Mouse (Mus musculus) forebrain, embryonic 13.5 days (tissue): ENCODE data around the gene Cacna1i. TPM values are rescaled to one million over a fixed set of nuclear protein-coding genes. Genes with fewer than 3 reads are reported as not detected.

Experiments used
- ATAC-seq: fragments of 200-750 bp; cut with Nextera tagmentation; 2 replicates; pipeline ENCODE4 v1.8.0; 2017
- H3K27ac ChIP-seq: fragments of 300-500 bp; sonication (generic); 2 replicates; pipeline ENCODE4 v1.5.1; 2015; ENCODE audit warnings: inconsistent platforms, mild to moderate bottlenecking, moderate library complexity
- H3K27me3 ChIP-seq: fragments of 300-500 bp; sonication (generic); 2 replicates; pipeline ENCODE4 v1.6.1; 2015; ENCODE audit warnings: mild to moderate bottlenecking, inconsistent platforms
- H3K36me3 ChIP-seq: fragments of 300-500 bp; sonication (generic); 2 replicates; pipeline ENCODE4 v1.6.1; 2015; ENCODE audit warnings: mild to moderate bottlenecking, inconsistent platforms; ENCODE audit not compliant: poor library complexity, severe bottlenecking
- H3K4me1 ChIP-seq: fragments of 300-500 bp; sonication (generic); 2 replicates; pipeline ENCODE4 v1.6.1; 2015; ENCODE audit warnings: inconsistent platforms
- H3K4me2 ChIP-seq: fragments of 300-500 bp; sonication (generic); 2 replicates; pipeline ENCODE4 v1.6.1; 2015; ENCODE audit warnings: inconsistent platforms, mild to moderate bottlenecking, moderate library complexity
- H3K4me3 ChIP-seq: fragments of 300-500 bp; sonication (generic); 2 replicates; pipeline ENCODE4 v1.5.1; 2015; ENCODE audit warnings: mild to moderate bottlenecking, inconsistent platforms
- H3K9ac ChIP-seq: fragments of 300-500 bp; sonication (generic); 2 replicates; pipeline ENCODE4 v1.6.1; 2015; ENCODE audit warnings: mild to moderate bottlenecking, inconsistent platforms
- H3K9me3 ChIP-seq: fragments of 300-500 bp; sonication (generic); replicated peaks from 2 replicates; pipeline ENCODE4 v1.6.1; 2016; ENCODE audit warnings: inconsistent platforms
- WGBS: fragments of 180-500 bp; shearing (Covaris S2); methylation state at CpG from one replicate; pipeline ENCODE4 v1.1.7; 2015; 5-methylcytosine and 5-hydroxymethylcytosine counted together
- polyA plus RNA-seq: library from polyadenylated mRNA; unstranded; fragments of >200 nt; fragmentation: Nextera tagmentation; extraction: Ambion mirVana; gene quantifications from 2 replicates; pipeline ENCODE4 v1.2.1, GENCODE M21; 2015

Gene Cacna1i
- polyA plus RNA-seq, 1 experiment from 2014 or later, result 0.25 TPM

DNA sequence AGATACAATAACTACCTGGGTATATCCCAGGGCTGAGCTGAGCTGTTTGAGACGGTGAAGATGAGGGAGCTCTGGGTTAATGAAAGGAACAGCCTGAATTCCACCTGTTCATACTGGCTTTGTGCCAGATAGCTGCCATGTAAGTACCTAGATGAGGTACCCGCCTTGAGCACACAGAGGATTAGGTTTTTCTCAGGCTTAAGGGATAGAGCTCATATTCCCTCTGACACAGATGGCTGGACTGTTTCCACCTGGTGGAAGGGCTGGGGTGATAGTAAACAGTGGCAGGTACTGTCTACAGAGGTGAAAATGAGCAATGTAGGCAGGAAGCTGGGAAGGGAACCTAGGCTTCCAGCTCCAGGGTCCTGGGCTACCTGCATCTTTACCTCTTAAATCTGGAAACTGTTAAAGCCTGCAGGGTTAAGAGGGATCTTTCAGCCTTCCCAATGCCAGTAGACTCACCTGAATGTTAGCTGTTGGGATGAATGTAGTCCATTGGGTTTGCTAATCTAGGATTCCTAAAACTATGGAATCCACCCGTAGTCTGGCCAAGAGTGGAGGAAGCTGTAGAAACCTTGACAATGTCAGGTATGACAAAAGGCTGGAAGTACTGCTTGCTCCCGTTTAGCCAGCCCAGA, 29.3 kb upstream of the Cacna1i start:
- Histone ChIP-seq H3K36me3 (peaks cover 45% of the 10 kb centered on the region), H3K9ac (peak overlapping the region; percentile 100), H3K4me1 (peaks cover 48% of the 10 kb centered on the region), H3K27me3 (no peaks in the 10 kb centered on the region), H3K9me3 (no peaks in the 10 kb centered on the region), H3K4me3 (peak overlapping the region; percentile 99), H3K4me2 (peak overlapping the region; percentile 87), H3K27ac (peak overlapping the region; percentile 67)
- ATAC-seq, result no peak
- WGBS, result 32% methylated on average over 4 of the region's 4 CpGs

DNA sequence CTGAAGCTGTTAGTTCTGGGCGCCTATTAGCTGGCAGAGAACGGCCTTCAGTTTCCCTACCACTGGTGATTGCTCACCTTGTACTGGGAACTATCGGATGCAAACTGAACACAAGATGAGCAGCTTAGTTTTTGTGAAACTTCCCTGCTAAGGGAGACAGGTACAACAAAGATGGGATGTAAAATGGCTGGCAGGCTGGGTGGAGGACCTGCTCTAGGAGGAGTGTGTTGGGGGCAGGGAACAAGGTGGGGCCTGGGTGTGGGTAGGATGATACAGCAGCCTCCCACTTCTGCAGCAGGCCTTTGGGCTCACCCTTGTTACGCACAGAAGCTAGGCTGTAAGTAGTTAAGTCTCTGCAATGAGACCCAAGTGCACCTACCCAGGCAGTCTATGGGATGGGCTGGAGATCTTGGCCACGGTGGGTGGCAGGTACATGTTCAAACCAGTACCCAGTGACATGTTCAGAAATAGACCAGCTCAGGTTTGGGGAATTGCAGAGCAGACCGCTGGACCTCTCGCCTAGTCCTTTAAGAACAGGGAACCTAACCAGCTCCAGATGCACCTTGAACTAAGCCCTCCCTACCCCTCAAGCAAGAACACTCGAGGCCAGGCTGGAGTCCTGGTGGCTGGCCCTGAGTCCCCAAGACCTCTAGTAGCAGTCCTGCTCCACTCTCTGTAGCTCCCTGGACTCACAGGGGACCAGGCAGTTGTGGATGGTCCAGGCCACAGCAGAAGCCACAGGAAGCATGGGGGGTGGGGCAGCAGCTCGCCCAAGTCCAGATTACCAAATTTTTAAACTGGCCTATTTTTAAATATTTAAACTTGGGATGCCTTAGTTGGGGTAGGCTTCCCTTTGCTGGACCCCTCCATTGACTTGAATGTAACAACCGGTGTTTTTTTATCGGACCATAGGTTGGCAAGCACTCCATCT, 28.5 kb upstream of the Cacna1i start:
- H3K27ac ChIP-seq, result peak overlapping the region; percentile 67; the same call in 1 of the 2 replicates
- H3K27me3 ChIP-seq, result no peaks in the 10 kb centered on the region
- 70% methylated on average over 11 of the region's 11 CpGs for WGBS
- H3K4me2 ChIP-seq, result peak overlapping the region; percentile 87
- H3K9me3 ChIP-seq, result no peaks in the 10 kb centered on the region
- H3K36me3 ChIP-seq, result peaks cover 45% of the 10 kb centered on the region
- H3K4me1 ChIP-seq, result peaks cover 49% of the 10 kb centered on the region
- ATAC-seq, result no peak
- H3K9ac ChIP-seq, result peak overlapping the region; percentile 26; the same call in 1 of the 2 replicates
- H3K4me3 ChIP-seq, result peak overlapping the region; percentile 99; the same call in 1 of the 2 replicates

DNA sequence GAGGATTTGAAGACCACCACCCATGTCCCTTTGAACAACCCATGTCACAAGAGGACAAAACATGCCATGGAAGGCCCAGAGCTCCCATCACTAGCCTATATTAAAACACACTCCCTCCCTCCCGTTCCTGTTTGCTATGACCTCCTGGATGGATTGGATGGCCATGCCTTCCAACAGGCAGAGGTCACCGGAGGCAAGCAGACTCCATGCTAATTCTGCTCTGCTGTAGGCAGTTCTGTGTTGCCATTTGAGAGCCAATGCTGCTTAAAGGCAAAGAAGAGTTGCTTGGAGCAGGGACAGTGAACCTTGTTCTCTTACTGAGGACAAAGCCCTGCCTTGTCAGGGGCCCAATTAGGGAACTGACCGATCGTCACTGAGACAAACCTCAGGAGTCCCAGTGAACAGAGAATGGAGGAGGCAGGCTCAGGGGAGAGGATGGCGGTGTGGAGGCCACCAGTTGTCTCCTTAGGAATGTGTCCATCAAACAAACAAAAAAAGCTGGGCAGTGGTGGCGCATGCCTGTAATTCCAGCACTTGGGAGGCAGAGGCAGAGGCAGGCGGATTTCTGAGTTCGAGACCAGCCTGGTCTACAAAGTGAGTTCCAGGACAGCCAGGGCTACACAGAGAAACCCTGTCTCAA, 27.5 kb upstream of the Cacna1i start:
- peaks cover 45% of the 10 kb centered on the region for H3K36me3 ChIP-seq
- H3K9ac ChIP-seq, result no peak overlapping the region
- H3K9me3 ChIP-seq, result no peaks in the 10 kb centered on the region
- peaks cover 44% of the 10 kb centered on the region for H3K4me1 ChIP-seq
- ATAC-seq, result no peak
- H3K27me3 ChIP-seq, result no peaks in the 10 kb centered on the region
- no peak overlapping the region for H3K4me3 ChIP-seq
- H3K27ac ChIP-seq, result no peak overlapping the region
- 74% methylated on average over 8 of the region's 8 CpGs for WGBS
- no peak overlapping the region for H3K4me2 ChIP-seq

DNA sequence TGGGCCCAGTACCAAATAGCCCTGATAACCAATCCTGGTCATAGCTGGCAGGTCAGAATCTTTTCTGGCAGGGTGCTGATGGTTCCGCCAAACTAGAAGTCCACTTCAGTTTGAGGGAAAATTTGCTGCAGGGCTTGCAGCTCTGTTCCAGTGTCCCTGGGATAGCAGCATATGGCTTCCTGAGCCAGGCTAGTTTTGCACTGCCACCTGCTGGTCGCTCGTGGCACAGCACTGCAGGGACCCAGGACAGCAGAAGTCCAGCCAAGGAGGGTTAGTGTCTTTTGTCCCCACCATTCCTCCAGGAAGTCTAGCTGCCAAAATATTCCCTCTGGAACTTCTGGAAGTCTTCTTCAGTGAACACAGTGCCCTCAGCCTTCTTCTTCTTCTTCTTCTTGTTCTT, 26.4 kb upstream of the Cacna1i start:
- Histone ChIP-seq H3K27ac (peak overlapping the region; percentile 28; the same call in 1 of the 2 replicates), H3K9me3 (no peaks in the 10 kb centered on the region), H3K36me3 (peaks cover 45% of the 10 kb centered on the region), H3K9ac (no peak overlapping the region), H3K4me3 (no peak overlapping the region), H3K4me1 (peaks cover 45% of the 10 kb centered on the region), H3K27me3 (no peaks in the 10 kb centered on the region), H3K4me2 (no peak overlapping the region)
- ATAC-seq, result no peak
- 18% methylated on average over 3 of the region's 3 CpGs for WGBS

DNA sequence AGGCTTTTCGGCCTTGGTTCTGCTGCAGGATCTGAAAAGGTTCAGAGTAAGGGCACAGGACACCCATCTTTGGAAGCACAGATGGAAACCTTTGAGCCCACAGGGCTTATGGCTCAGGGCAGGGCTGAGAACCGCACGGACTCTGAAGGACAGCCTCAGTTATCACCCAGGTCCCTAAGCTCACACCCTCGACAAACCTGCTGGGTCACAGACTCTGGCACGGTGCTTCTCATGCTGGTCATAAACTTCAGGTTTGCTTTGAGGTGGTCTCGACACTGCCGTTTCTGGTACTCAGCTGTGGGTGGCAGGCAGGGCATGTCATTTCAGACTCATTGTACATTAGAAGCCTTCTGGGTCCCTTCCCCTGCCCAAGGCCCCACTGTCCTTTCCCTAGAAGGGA, 25.9 kb upstream of the Cacna1i start:
- Histone ChIP-seq H3K4me1 (peaks cover 45% of the 10 kb centered on the region), H3K4me2 (no peak overlapping the region), H3K4me3 (no peak overlapping the region), H3K27ac (no peak overlapping the region), H3K9ac (no peak overlapping the region), H3K9me3 (no peaks in the 10 kb centered on the region), H3K36me3 (peaks cover 44% of the 10 kb centered on the region), H3K27me3 (no peaks in the 10 kb centered on the region)
- WGBS, result 89% methylated on average over 7 of the region's 7 CpGs
- ATAC-seq, result no peak

DNA sequence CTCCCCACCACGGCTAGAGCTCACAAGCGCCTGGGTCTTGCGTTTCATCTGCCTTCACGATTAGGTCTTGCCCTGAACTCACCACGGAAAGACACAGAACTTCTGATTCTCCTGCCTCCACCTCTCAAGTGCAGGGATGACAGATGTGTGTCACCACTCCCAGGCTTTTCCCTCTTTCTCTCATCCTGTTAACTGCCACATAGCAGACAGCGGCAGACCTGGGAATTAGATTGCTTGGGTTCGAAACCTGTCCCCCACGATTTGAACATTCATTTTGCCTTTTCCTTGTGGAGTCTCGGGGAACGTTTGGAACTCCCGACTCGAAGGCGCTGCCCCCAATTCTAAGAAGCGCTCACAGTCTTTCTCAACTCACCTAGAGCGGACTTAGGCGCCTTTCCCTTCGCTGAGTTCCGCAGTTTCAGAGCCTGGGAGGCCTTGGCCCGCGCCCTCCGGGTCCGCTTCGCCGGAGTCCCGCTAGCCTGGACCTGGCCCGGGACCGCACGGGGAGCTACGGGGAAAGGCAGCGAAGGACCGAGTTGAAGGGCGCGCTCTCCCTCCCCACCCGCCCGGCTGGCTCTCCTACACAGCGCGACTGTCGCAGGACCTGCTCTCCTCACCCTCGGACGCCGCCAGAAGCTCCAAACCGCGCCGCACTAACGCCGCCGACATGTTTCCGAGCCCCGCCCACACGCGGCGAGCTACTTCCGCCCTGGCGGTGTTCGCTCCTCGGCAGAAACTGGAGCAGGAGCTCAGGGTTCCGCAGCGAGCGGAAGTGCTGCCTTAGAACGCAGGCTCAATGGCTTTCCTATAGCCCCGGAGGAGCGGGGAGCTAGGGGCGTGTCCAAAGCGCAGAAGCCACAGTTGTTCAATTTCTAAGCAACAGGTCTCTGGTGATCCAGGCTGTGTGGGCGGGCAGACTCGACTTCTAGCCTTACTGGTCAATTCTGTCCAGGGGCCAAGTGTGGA, 23.1 kb upstream of the Cacna1i start, which contains the start of gene Rps19bp1:
Rps19bp1 (minus strand) TSS at position 706 of the 966 bp plus-strand sequence.
- Histone ChIP-seq H3K4me3 (peak within 1 kb of the TSS; percentile 88), H3K4me1 (peaks cover 23% of the 10 kb centered on the region), H3K36me3 (peaks cover 17% of the 10 kb centered on the region), H3K27me3 (0 out of 2 replicates have a peak, but pooled peaks cover 3% of the 10 kb centered on the region), H3K9ac (peak within 1 kb of the TSS; percentile 86), H3K27ac (peak within 1 kb of the TSS; percentile 51; the same call in 1 of the 2 replicates), H3K4me2 (peak within 1 kb of the TSS; percentile 85), H3K9me3 (no peaks in the 10 kb centered on the region)
- WGBS, result 2% methylated on average over 66 of the region's 66 CpGs
- ATAC-seq, result peak; percentile 90

DNA sequence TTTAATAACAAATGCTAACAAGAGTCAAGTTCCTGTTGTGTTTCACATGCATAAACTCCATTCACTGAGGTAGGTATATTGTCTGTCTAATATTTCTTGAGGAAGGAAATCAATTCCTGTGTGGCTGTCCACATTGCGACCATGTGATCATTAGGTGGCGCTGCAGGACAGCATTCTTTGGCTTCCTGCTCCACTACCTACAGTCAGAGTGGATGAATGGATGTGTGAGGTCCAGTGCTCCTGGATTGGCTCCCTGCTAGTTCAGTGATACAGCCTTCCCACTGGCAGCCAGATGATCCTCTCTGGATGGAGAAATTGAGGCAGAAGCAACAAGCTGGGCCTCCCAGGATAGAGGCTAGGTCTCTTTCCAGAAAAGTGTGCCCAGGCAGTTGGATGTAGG, 20.8 kb upstream of the Cacna1i start:
- Histone ChIP-seq H3K4me2 (no peak overlapping the region), H3K4me1 (peaks cover 19% of the 10 kb centered on the region), H3K9ac (no peak overlapping the region), H3K9me3 (peaks cover 14% of the 10 kb centered on the region; the same call in 1 of the 2 replicates), H3K27me3 (0 out of 2 replicates have a peak, but pooled peaks cover 3% of the 10 kb centered on the region), H3K36me3 (no peaks in the 10 kb centered on the region), H3K27ac (no peak overlapping the region), H3K4me3 (no peak overlapping the region)
- WGBS, result 2% methylated on average over 2 of the region's 2 CpGs
- ATAC-seq, result 0 out of 2 replicates have a peak, but pooled peaks have one; percentile 52

DNA sequence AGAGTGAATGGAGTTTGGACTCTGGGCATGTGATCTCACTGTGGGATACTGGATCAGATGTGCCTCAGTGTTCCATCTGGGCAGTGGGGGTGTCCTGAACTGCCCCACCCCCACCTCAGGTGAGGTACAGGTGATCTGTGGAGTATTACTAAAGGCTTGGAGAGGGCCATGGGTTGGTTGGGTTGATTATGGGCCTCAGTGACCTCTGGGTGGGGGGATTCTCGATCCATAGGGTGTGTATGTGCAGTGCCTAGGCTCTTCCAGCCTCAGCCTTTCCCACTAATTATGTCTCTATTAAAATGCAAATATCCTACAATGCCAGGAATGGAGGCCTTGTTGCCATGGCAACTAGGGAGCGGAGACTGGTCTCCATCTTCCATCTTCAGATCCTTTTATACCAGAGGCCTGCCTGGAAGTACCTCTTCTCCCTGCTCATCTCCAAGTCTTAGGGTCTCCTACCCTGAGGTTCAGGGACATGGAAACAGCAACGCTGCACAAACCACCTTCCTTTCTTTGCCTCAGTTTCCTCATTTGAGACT, 15.1 kb upstream of the Cacna1i start:
- H3K36me3 ChIP-seq, result no peaks in the 10 kb centered on the region
- no peak overlapping the region for H3K4me2 ChIP-seq
- H3K4me1 ChIP-seq, result peaks cover 9% of the 10 kb centered on the region
- peaks cover 14% of the 10 kb centered on the region; the same call in 1 of the 2 replicates for H3K9me3 ChIP-seq
- no peak for ATAC-seq
- H3K9ac ChIP-seq, result no peak overlapping the region
- no peak overlapping the region for H3K4me3 ChIP-seq
- H3K27ac ChIP-seq, result no peak overlapping the region
- WGBS, result 38% methylated on average over 3 of the region's 3 CpGs
- 0 out of 2 replicates have a peak, but pooled peaks cover 9% of the 10 kb centered on the region for H3K27me3 ChIP-seq

DNA sequence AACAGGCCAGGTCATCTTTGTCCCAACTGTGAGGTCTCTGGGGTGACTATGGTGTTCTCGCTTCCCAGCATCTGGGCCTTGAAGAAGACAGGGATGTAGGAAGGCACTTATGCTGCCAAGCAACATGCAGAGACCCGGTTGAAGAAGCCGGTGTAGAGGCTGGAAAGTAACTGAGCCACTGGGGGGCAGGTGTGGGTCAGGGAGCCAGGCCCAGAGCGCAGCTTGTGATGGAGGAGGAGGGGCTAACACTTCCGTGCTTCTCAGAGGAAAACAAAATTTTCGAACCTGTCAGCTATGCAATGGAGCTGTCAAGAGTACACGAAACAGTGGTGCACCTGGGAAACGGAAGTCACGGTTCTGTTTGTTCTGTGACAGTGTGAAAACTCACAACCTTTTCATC, 9.9 kb upstream of the Cacna1i start:
- H3K4me2 ChIP-seq, result no peak overlapping the region
- peaks cover 28% of the 10 kb centered on the region; the same call in 1 of the 2 replicates for H3K27me3 ChIP-seq
- 43% methylated on average over 9 of the region's 9 CpGs for WGBS
- no peaks in the 10 kb centered on the region for H3K36me3 ChIP-seq
- H3K9me3 ChIP-seq, result no peaks in the 10 kb centered on the region
- ATAC-seq, result no peak
- H3K9ac ChIP-seq, result no peak overlapping the region
- no peak overlapping the region for H3K27ac ChIP-seq
- peaks cover 9% of the 10 kb centered on the region for H3K4me1 ChIP-seq
- no peak overlapping the region for H3K4me3 ChIP-seq

DNA sequence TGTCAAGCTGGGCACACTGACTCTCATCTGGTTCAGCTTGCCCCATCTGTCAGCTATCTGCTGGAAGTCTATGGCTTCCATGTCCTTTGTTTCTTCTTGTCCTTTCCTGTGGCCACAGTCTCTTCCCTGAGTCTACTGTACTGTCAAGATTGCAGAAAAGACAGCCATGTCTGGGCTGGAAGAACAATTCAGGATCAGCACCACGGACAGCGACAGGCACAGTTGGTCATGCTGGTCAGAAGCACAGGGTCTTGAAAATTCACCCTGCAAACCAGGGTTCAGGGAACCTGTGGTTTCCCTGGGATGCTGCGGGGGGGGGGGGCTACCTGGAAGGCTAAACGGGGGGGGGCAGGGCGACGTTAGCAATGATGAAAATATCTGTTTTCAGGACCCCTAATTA, 9.4 kb upstream of the Cacna1i start:
- Histone ChIP-seq H3K27ac (no peak overlapping the region), H3K4me2 (no peak overlapping the region), H3K9ac (no peak overlapping the region), H3K4me1 (peaks cover 4% of the 10 kb centered on the region; the same call in 1 of the 2 replicates), H3K36me3 (no peaks in the 10 kb centered on the region), H3K27me3 (peaks cover 33% of the 10 kb centered on the region; the same call in 1 of the 2 replicates), H3K4me3 (no peak overlapping the region), H3K9me3 (no peaks in the 10 kb centered on the region)
- ATAC-seq, result no peak
- WGBS, result 2% methylated on average over 6 of the region's 6 CpGs
